Mouse (Mus musculus) hindbrain, embryonic 13.5 days (tissue): ENCODE results near the gene Bbs7. TPM values are rescaled to one million over a fixed set of nuclear protein-coding genes. Genes with fewer than 3 reads are reported as not detected.
"Not testable (repeated sequence)": the region's sequence is repeated elsewhere in the genome, so short reads cannot be mapped to it uniquely, and the experiment has no call there.

ENCODE experiments used
- ATAC-seq: fragments of 200-750 bp; cut with Nextera tagmentation; 2 replicates; pipeline ENCODE4 v1.8.0; 2017; ENCODE audit warnings: moderate TSS enrichment; ENCODE audit not compliant: low FRiP score
- H3K27ac ChIP-seq: fragments of 300-500 bp; sonication (generic); 2 replicates; pipeline ENCODE4 v1.5.1; 2015; ENCODE audit warnings: inconsistent platforms, mild to moderate bottlenecking, moderate library complexity
- H3K27me3 ChIP-seq: fragments of 300-500 bp; sonication (generic); 2 replicates; pipeline ENCODE4 v1.6.1; 2015; ENCODE audit warnings: mild to moderate bottlenecking, inconsistent platforms
- H3K36me3 ChIP-seq: fragments of 300-500 bp; sonication (generic); 2 replicates; pipeline ENCODE4 v1.6.1; 2015; ENCODE audit warnings: mild to moderate bottlenecking, inconsistent platforms
- H3K4me1 ChIP-seq: fragments of 300-500 bp; sonication (generic); replicated peaks from 2 replicates; pipeline ENCODE4 v1.6.1; 2015; ENCODE audit warnings: inconsistent platforms
- H3K4me2 ChIP-seq: fragments of 300-500 bp; sonication (generic); 2 replicates; pipeline ENCODE4 v1.6.1; 2015; ENCODE audit warnings: inconsistent platforms, mild to moderate bottlenecking, moderate library complexity
- H3K4me3 ChIP-seq: fragments of 300-500 bp; sonication (generic); 2 replicates; pipeline ENCODE4 v1.5.1; 2015; ENCODE audit warnings: mild to moderate bottlenecking, inconsistent platforms
- H3K9ac ChIP-seq: fragments of 300-500 bp; sonication (generic); 2 replicates; pipeline ENCODE4 v1.6.1; 2015; ENCODE audit warnings: mild to moderate bottlenecking, inconsistent platforms
- H3K9me3 ChIP-seq: fragments of 300-500 bp; sonication (generic); 2 replicates; pipeline ENCODE4 v1.6.1; 2016; ENCODE audit warnings: inconsistent platforms
- WGBS: fragments of 180-500 bp; shearing (Covaris S2); methylation state at CpG from one replicate; pipeline ENCODE4 v1.1.7; 2015; 5-methylcytosine and 5-hydroxymethylcytosine counted together
- polyA plus RNA-seq: library from polyadenylated mRNA; unstranded; fragments of >200 nt; fragmentation: Nextera tagmentation; extraction: Ambion mirVana; gene quantifications from 2 replicates; pipeline ENCODE4 v1.2.1, GENCODE M21; 2015

Bbs7 gene
- polyA plus RNA-seq, 1 experiment from 2014 or later = 21.7 TPM

- not testable (repeated sequence) for H3K4me2 ChIP-seq, H3K9ac ChIP-seq, H3K4me1 ChIP-seq, H3K27ac ChIP-seq, H3K4me3 ChIP-seq, H3K27me3 ChIP-seq, ATAC-seq, H3K9me3 ChIP-seq
- WGBS = 91% methylated on average over 8 of the region's 9 CpGs
- H3K36me3 ChIP-seq = peaks cover 26% of the 10 kb centered on the region
Observed at GRCm38 (mm10) chr3:36599773-36600172, 13.5 kb downstream of the Bbs7 start.

- no peak for ATAC-seq
- H3K27ac ChIP-seq = no peak overlapping the region
- H3K9me3 ChIP-seq = no peaks in the 10 kb centered on the region
- H3K9ac ChIP-seq = no peak overlapping the region
- H3K4me2 ChIP-seq = no peak overlapping the region
- no peaks in the 10 kb centered on the region for H3K4me1 ChIP-seq
- 77% methylated on average over 3 of the region's 3 CpGs for WGBS
- no peak overlapping the region for H3K4me3 ChIP-seq
- peaks cover 28% of the 10 kb centered on the region for H3K36me3 ChIP-seq
- H3K27me3 ChIP-seq = no peaks in the 10 kb centered on the region
Observed at GRCm38 (mm10) chr3:36598811-36599210, 14.5 kb downstream of the Bbs7 start.

GRCm38 (mm10) chr3:36571827-36572378 is 41.4 kb downstream of the Bbs7 start, which contains the start of gene Ccna2:
Gene Ccna2, minus strand, starts transcription at chr3:36572150.
- Histone ChIP-seq H3K9me3 (no peaks in the 10 kb centered on the region), H3K9ac (peak within 1 kb of the TSS; percentile 72), H3K4me3 (peak within 1 kb of the TSS; percentile 57), H3K27me3 (no peaks in the 10 kb centered on the region), H3K4me2 (peak within 1 kb of the TSS; percentile 100), H3K4me1 (peaks cover 22% of the 10 kb centered on the region), H3K36me3 (peaks cover 26% of the 10 kb centered on the region), H3K27ac (peak within 1 kb of the TSS; percentile 88)
- under 1% methylated on average over 60 of the region's 60 CpGs for WGBS
- peak; percentile 100 for ATAC-seq

GRCm38 (mm10) chr3:36571361-36571826 is 41.9 kb downstream of the Bbs7 start:
- H3K4me3 ChIP-seq = peak overlapping the region; percentile 57
- H3K27ac ChIP-seq = peak overlapping the region; percentile 40; the same call in 1 of the 2 replicates
- peaks cover 31% of the 10 kb centered on the region for H3K36me3 ChIP-seq
- no peaks in the 10 kb centered on the region for H3K9me3 ChIP-seq
- peak overlapping the region; percentile 72 for H3K9ac ChIP-seq
- no peaks in the 10 kb centered on the region for H3K27me3 ChIP-seq
- WGBS = under 1% methylated on average over 46 of the region's 46 CpGs
- ATAC-seq = no peak; the same call in none of the 2 replicates
- H3K4me2 ChIP-seq = peak overlapping the region; percentile 100
- peaks cover 22% of the 10 kb centered on the region for H3K4me1 ChIP-seq

- Histone ChIP-seq H3K4me2 (peak overlapping the region; percentile 100), H3K4me3 (no peak overlapping the region)
- 93% methylated on average over 5 of the region's 5 CpGs for WGBS
Observed at GRCm38 (mm10) chr3:36569836-36570235, 43.4 kb downstream of the Bbs7 start.

GRCm38 (mm10) chr3:36563666-36564065 is 49.6 kb downstream of the Bbs7 start:
- H3K4me1 ChIP-seq = no peaks in the 10 kb centered on the region
- no peak overlapping the region for H3K9ac ChIP-seq
- H3K4me3 ChIP-seq = no peak overlapping the region
- no peak overlapping the region for H3K27ac ChIP-seq
- H3K4me2 ChIP-seq = no peak overlapping the region
- ATAC-seq = no peak
- 95% methylated on average over 3 of the region's 3 CpGs for WGBS
- no peaks in the 10 kb centered on the region for H3K9me3 ChIP-seq
- H3K27me3 ChIP-seq = no peaks in the 10 kb centered on the region
- peaks cover 86% of the 10 kb centered on the region for H3K36me3 ChIP-seq

More at GRCm38 (mm10) chr3:36569836-36570235, 43.4 kb downstream of the Bbs7 start:
- Histone ChIP-seq H3K4me1 (peaks cover 22% of the 10 kb centered on the region), H3K27me3 (no peaks in the 10 kb centered on the region), H3K9ac (no peak overlapping the region), H3K27ac (no peak overlapping the region), H3K9me3 (no peaks in the 10 kb centered on the region), H3K36me3 (peaks cover 40% of the 10 kb centered on the region)
- ATAC-seq = no peak

- H3K36me3 ChIP-seq = peaks cover 88% of the 10 kb centered on the region
- no peak overlapping the region for H3K4me3 ChIP-seq
- 92% methylated on average over 4 of the region's 4 CpGs for WGBS
Observed at GRCm38 (mm10) chr3:36559606-36560005, 53.7 kb downstream of the Bbs7 start.

GRCm38 (mm10) chr3:36557601-36558000 is 55.7 kb downstream of the Bbs7 start:
- no peak overlapping the region for H3K4me3 ChIP-seq
- H3K9me3 ChIP-seq = no peaks in the 10 kb centered on the region
- no peak for ATAC-seq
- H3K27ac ChIP-seq = no peak overlapping the region
- peaks cover 77% of the 10 kb centered on the region for H3K36me3 ChIP-seq
- no peaks in the 10 kb centered on the region; the same call in none of the 2 replicates for H3K4me1 ChIP-seq
- no peak overlapping the region for H3K9ac ChIP-seq
- H3K4me2 ChIP-seq = no peak overlapping the region
- no peaks in the 10 kb centered on the region for H3K27me3 ChIP-seq
- WGBS = 100% methylated on average over 1 of the region's 1 CpGs

More at GRCm38 (mm10) chr3:36559606-36560005, 53.7 kb downstream of the Bbs7 start:
- Histone ChIP-seq H3K9ac (no peak overlapping the region), H3K4me2 (no peak overlapping the region), H3K9me3 (no peaks in the 10 kb centered on the region), H3K27ac (no peak overlapping the region), H3K4me1 (no peaks in the 10 kb centered on the region), H3K27me3 (no peaks in the 10 kb centered on the region)
- ATAC-seq = no peak

- no peaks in the 10 kb centered on the region for H3K27me3 ChIP-seq
- H3K36me3 ChIP-seq = peaks cover 32% of the 10 kb centered on the region
- peak within 1 kb of the TSS; percentile 82 for H3K27ac ChIP-seq
- ATAC-seq = peak; percentile 98
- H3K4me3 ChIP-seq = peak within 1 kb of the TSS; percentile 81
- peak within 1 kb of the TSS; percentile 74 for H3K4me2 ChIP-seq
- whole genome bisulfite sequencing = under 1% methylated on average over 39 of the region's 39 CpGs
- peaks cover 7% of the 10 kb centered on the region for H3K4me1 ChIP-seq
- H3K9ac ChIP-seq = peak within 1 kb of the TSS; percentile 82
- no peaks in the 10 kb centered on the region for H3K9me3 ChIP-seq
Observed at GRCm38 (mm10) chr3:36552406-36553047, 60.8 kb downstream of the Bbs7 start, which contains the start of gene Exosc9. Gene Exosc9, plus strand, starts transcription at chr3:36552606.

- Histone ChIP-seq H3K27ac (peak overlapping the region; percentile 82), H3K4me1 (peaks cover 7% of the 10 kb centered on the region), H3K4me2 (peak overlapping the region; percentile 74), H3K9me3 (no peaks in the 10 kb centered on the region), H3K9ac (peak overlapping the region; percentile 82), H3K4me3 (peak overlapping the region; percentile 81), H3K36me3 (peaks cover 26% of the 10 kb centered on the region), H3K27me3 (no peaks in the 10 kb centered on the region)
- peak; percentile 77 for ATAC-seq
- WGBS = 15% methylated on average over 12 of the region's 12 CpGs
Observed at GRCm38 (mm10) chr3:36551851-36552384, 61.4 kb downstream of the Bbs7 start.

- H3K4me3 ChIP-seq = peak overlapping the region; percentile 81
- ATAC-seq = 0 out of 2 replicates have a peak, but pooled peaks have one; percentile 1
- H3K4me1 ChIP-seq = peaks cover 7% of the 10 kb centered on the region
- H3K36me3 ChIP-seq = peaks cover 23% of the 10 kb centered on the region
- 12% methylated on average over 9 of the region's 9 CpGs for WGBS
- no peaks in the 10 kb centered on the region for H3K27me3 ChIP-seq
- H3K4me2 ChIP-seq = peak overlapping the region; percentile 74
- H3K27ac ChIP-seq = peak overlapping the region; percentile 82
- peak overlapping the region; percentile 82 for H3K9ac ChIP-seq
- no peaks in the 10 kb centered on the region for H3K9me3 ChIP-seq
Observed at GRCm38 (mm10) chr3:36551343-36551742, 61.9 kb downstream of the Bbs7 start.

- H3K4me2 ChIP-seq = no peak overlapping the region
- no peaks in the 10 kb centered on the region for H3K27me3 ChIP-seq
- H3K4me1 ChIP-seq = no peaks in the 10 kb centered on the region
- H3K27ac ChIP-seq = no peak overlapping the region
- ATAC-seq = no peak
- WGBS = 82% methylated on average over 3 of the region's 3 CpGs
- no peaks in the 10 kb centered on the region for H3K36me3 ChIP-seq
- H3K9me3 ChIP-seq = no peaks in the 10 kb centered on the region
- H3K4me3 ChIP-seq = no peak overlapping the region
- no peak overlapping the region for H3K9ac ChIP-seq
Observed at GRCm38 (mm10) chr3:36544961-36545360, 68.3 kb downstream of the Bbs7 start.
